Mouse (Mus musculus) neutrophil, adult 5-6 weeks (primary cell): ENCODE data around the gene Mfsd11. TPM values are rescaled to one million over a fixed set of nuclear protein-coding genes. Genes with fewer than 3 reads are reported as not detected.
"Not testable (repeated sequence)": the region's sequence is repeated elsewhere in the genome, so short reads cannot be mapped to it uniquely, and the experiment has no call there.

Experiments used
- ATAC-seq: fragments of 151-379, 151-347 bp; 2 replicates; pipeline ENCODE4 v1.8.0; 2017; ENCODE audit warnings: mild to moderate bottlenecking, moderate TSS enrichment; ENCODE audit not compliant: insufficient number of reproducible peaks, poor library complexity, low FRiP score, severe bottlenecking; ENCODE audit errors: extremely low read depth
- total RNA-seq: library from RNA; stranded (forward); fragments of 200-1000 nt; gene quantifications from 2 replicates; pipeline ENCODE4 v1.2.3, GENCODE M21; 2017

Mfsd11 gene
- total RNA-seq, 1 experiment from 2014 or later = 9.8 TPM

DNA sequence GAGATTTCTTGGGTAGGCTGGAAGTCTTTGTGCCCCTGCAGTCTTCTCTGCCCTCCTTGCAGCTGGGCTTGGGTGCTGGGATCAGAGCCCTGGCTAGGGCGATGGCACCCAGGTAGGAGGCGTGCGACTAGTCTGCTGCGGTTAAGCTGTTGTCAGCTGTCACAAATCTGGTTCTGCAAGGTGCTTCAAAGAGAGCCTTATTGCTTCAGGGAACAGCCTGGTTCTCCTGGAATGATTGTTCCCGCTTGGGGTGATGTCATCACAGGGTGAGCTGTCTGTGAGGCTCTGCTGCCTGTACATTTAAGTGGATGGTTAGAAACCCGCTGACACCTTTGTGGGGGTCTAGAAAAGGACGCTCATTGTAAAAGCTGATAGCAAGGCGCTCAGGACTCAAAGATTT is 17.0 kb downstream of the Mfsd11 start:
- no peak for ATAC-seq

DNA sequence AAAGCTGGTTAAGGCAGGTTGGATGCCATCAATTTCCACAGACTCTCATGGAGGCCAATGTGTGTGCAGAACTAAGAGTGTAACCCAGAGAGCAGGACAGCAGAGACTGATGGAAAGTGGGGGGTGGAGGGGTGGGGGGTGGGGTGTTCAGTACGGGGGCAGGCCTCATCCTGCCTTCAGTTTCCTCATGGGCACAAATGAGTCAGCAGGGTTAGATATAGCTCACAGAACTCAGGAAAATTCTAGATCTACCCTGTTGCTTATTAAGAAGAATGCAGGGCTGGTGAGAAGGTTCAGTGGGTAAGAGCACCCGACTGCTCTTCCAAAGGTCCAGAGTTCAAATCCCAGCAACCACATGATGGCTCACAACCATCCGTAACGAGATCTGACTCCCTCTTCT is 17.4 kb downstream of the Mfsd11 start:
- no peak for ATAC-seq

DNA sequence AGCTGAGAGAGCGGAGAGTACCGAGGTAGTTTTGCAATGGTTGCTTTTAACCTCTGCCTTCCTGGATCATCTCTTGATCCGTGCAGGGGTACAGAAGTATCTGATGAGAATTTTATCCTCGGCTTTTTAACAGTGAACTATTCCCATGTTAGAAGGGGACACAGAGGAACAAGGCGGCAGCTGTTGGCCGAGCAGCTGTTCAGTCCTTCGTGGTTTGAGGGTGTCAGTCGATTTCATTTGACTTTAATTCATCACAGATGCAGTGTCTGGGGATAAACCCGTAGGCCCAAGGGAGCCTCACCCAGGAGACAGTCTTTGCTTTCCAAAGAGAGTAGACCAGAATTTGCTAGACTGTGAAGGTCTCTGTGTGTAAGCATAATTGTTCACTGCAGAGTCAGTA is 19.3 kb downstream of the Mfsd11 start:
- ATAC-seq = no peak

DNA sequence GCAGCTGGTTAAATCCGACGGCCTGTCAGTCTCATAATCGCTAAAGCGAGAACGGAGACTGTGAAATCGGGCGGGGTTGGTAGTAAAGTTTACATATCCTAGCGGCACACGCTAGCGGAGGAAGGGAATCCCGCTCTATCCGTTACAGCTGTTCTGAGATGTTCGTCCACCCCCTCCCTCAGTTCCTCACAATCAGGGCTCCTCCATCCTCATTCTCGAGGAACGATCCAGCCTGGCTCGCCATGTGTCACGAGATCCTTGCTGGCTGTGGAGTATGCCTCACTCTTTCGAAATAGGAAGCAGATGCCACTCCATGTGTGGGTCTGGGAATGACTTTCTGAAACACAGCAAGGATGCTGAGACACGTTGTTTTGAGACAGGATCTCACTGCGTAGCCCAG is 21.7 kb downstream of the Mfsd11 start:
- ATAC-seq = no peak

DNA sequence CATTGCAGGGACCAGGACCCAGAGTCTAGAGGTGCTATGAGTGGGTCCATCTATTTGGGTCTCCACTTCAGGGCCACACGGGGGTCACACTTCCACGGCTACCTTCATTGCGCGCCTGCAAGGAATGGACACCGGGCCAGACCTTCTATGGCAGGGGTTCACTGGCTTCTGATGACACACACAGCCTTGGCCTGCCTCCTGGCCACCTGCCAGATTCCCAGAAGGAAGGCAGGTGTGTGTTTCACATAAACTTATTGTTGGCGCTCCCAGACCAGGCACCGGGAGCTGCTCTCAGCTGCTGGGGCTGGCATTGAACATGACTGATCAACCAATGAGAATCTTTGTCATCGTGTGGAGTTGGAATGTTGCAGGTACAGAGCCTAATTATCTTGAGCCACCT is 26.2 kb downstream of the Mfsd11 start:
- no peak for ATAC-seq

DNA sequence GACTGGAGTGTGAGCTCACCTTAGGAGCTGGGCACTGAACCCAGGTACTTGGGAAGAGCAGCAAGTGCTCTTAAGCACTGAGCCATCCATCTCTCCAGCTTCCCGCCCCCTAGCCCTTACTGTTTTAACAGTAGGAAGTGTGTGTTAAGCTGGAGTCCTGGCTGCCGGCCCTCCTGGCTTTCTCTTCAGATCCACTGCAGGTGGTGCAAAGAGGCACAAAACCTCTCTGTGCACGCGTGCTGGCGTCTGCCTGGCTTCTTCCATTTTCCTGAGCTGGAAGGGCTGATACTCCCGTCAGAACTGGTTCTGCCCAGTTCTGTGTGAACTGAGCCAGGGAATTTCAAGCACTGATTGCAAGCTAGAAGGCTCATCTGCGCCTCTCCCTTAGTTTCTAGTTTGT is 28.6 kb downstream of the Mfsd11 start:
- ATAC-seq = no peak

DNA sequence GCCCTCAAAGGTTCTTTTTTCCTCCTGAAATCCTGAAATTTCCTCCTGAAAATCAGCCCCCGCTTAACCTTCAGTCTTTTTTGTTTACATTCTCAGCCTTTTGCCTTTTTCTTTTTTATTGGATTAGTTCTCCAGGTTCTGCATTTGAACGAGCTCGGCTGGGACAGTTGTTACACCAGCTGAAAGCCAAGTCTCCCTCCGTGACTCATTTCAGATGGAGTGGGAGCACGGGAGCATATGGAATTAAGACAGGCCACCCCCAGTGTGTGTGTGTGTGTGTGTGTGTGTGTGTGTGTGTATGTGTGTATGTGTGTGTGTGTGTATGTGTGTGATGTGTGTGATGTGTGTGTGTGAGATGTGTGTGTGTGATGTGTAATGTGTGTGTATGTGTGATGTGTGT is 29.2 kb downstream of the Mfsd11 start:
- no peak for ATAC-seq

DNA sequence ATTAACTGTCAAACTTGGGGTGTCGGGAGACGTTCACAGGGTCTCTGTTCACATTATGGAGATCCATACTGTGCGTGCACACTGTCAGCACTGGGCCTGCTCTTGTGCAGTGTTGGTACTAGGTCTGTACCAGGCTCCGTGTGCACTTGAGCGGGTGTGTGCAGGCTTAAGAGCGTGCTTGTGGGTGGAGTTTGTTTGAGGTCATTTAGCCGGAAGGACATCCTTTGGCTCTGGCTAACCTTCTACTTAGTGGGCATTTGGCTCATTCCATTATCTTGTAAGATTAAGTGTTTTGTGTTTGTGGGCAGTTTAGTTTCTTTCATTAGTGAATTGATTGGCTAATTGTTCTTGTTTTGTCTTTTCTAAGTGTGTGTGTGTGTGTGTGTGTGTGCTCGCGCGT is 30.2 kb downstream of the Mfsd11 start:
- ATAC-seq = no peak

DNA sequence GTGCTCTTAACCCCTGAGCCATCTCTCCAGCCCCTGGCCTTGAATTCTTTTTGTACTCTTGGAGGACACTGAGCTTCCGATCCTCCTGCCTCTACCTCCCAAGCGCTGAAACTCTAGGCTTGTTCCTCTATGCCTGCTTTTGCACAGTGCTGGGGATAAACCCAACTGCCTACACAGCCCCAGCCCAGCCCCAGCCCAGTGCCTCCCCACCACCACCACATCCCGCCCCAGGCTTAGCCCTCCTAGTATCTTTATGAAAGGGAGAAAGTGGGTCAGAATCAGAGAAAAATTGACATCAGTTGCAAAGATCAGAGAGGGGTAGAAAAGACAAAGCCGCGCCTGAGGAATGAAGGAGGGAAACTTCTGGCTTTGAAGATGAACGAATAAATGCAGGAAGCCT is 31.8 kb downstream of the Mfsd11 start:
- ATAC-seq = no peak

DNA sequence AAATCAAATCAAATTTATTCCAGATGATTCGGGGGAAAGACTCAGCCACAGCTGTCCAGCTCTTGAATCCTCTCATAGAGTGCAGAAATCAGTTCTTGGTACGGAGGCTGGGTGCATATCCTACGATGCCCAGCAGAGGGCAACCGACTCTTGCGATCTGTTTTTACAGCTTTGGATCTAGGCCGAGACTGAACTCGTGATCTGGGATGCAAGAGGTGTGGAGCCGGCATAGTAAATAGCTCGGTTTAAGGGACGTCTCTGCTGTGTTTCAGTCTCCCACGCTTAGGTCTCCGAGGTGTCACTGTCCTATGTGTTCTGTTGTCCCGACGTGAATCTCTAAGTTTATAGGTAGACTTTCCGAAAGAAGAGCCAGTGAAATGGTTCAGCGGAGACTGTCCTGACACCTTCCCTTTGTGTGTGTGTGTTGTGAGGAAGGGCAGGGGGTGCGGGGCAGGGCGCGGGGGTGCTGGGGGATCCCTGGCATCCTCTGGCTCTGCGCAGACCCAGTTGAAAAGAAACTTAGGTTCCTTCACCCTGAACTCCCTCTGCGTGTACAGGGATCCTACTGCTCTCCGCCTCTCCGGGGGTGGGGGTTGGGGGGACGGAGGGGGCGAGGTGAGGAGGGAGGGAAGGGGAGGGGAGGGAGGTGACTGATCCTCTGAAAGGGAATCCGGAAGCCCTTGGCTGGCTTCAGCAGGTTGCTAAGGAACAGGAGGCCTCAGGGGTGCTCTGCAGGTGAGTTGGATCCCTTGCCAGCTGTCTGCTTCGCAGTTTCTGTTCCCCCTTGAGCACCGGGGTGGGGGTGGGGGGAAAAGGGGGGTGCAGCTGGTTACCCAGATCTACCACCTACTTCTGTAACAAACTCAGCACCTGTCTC is 33.3 kb downstream of the Mfsd11 start:
- ATAC-seq = peak; percentile 78

DNA sequence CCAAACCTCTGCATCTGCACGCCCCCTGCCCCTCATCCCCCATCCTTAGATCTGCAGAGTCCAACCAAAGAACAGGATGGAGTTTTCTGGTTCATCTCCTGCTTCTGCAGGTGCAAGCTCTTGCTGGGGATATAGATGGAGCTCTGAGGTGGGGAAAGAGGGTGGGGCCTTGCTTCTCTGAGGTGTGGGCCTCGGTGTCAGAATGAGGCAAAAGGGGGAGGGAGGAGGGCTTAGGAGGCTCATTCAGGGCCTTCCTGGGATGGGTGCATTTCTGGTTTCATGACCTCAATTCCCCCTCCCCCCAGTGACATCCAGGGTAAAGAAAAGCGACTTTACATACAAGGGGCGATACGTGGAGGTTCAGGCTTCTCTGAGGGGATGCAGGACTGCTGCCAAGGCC is 34.9 kb downstream of the Mfsd11 start:
- ATAC-seq = no peak

DNA sequence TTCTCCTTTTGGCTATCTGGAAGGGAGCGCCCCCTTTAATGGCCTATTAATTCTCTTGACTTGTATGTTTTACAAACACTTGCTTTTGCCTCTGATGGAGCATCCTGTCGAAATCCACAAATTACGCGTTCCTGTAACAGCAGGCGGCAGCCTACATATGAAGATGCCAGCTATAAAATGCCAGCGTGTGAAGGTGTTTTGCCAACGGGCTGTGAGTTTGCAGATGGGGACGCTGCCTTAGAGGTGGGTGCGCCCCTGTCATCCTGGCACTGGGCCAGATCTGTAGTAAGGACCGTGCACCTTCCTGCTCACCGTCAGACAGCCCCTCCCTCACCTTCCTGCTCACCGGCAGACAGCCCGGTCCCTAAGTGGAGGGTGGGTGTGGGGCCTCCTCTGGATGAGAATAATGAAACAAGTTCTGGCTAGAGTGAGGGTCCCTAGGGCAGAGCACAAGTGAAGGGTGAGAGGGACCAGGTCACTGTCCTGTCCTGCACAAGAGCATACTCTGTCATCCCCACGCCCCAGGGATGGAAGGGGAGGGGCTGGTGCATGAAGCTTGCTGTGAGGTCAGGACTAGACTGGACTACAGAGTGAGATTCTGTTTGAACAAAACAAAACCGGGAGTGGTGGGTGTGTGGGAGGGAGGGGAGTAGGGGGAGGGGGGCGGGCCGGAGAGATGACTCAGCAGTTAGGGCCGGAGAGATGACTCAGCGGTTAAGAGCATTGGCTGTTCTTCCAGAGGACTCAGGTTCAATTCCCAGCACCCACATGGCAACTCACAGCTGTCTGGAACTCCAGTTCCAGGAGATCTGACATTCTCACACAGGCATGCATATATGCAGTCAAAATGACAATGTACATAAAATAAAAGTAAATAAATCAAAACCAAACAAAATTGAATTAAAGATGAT is 41.5 kb downstream of the Mfsd11 start:
- no peak for ATAC-seq

DNA sequence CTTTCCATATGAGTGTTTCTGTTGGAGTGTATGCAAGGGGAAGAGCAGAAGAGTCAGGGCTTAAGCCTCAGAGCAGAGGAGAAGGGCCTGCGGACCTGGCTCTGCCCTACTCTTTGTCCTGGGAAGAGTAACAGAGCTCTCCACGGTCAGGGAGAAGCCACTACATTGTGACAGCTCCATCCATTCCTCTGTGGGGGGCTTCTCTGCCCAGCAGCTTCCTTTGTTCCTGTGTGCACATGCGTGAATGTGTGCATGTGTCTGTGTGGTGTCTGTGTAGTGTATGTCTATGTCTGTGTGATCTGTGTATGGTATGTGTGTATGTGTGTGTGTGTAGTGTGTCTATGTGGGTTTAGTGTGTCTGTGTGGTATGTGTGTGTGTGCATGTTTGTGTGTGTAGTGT is 43.2 kb downstream of the Mfsd11 start:
- ATAC-seq = no peak

DNA sequence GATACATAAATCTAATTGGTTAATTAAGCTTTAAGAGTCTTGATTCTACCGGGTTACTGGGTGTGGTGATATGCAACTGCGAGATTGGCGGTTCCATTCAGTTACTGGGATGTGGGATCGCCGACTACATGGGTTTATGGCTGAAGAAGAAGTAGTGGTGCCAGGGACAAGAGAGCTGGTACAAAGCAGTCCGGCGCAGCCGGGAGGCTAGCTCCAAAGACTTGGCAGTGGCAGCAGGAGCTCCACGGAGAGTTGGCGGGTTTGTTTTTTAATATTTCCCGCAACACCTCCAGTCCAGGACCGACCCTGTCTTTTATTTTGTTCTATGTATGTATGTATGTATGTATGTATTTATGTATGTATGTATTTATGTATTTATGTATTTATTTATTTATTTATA is 47.0 kb downstream of the Mfsd11 start:
- no peak for ATAC-seq

DNA sequence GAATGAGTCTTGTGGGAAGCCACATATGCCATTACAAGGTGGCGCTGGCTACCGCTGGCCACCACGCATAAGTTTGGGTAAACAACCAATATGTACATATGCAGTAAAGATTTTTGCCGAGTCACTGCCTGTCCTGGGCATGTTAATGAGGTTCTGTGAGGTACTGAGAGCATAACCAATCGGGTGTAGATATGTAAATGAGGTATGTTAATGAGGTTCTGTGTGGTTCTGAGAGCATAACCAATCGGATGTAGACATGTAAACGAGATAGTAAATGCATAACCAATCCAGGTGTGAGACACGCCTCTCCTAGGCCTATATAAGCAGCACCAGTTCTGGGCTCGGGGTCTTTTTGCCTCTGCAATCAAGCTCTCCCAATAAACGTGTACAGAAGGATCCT is 50.3 kb downstream of the Mfsd11 start:
- not testable (repeated sequence) for ATAC-seq

DNA sequence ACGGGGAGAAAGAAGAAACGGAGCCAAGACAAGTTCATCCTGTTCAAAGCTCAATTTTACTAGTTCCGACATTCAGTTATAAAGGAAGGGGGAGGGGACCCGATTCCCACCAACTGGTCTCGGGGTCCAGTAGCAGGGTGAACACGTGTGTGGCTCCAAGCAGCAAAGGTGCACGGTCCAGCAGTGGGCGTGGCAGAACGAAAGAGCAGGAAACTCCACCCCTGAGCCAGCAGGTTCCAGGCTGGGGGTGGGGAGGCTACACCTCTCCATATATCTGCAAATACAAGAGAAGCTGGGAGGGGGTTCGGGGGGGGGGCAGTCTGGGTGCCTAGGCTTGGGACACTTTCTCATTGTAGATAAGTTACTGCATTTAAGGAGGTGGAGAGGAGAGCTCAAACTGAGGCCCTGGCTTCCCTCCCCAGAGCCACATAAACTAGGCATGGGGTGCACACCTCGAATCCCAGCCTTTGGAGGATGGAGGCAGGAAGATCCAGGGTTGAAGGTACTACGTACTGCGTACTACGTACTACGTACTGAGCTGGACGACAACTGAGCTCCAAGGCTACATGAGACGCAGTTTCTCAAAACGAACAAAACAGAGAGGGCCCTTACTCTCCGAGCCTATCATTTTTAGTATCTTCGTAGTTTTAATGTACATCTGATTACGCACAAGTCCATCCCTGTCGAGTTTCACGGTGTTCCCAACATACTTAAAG is 53.7 kb downstream of the Mfsd11 start:
- no peak for ATAC-seq

DNA sequence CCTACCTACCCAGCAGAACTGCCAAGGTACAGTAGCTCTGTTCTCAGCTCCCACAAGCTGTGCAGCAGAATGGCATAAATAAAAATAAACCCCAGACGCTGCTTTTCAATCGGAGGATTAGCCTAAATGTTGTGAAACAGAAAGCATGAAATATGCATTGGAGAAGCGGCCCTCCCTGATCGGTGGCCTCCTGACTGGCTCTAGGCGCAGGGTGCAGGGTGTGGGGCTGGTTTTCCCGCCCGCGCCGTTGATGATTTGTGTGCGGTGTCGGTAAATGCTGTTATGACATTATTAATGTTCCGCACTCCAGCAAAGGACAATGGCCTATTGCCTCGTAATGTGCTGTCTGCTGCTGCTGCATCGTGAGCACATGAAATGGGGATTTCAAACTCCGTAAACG is 61.3 kb downstream of the Mfsd11 start:
- ATAC-seq = no peak

DNA sequence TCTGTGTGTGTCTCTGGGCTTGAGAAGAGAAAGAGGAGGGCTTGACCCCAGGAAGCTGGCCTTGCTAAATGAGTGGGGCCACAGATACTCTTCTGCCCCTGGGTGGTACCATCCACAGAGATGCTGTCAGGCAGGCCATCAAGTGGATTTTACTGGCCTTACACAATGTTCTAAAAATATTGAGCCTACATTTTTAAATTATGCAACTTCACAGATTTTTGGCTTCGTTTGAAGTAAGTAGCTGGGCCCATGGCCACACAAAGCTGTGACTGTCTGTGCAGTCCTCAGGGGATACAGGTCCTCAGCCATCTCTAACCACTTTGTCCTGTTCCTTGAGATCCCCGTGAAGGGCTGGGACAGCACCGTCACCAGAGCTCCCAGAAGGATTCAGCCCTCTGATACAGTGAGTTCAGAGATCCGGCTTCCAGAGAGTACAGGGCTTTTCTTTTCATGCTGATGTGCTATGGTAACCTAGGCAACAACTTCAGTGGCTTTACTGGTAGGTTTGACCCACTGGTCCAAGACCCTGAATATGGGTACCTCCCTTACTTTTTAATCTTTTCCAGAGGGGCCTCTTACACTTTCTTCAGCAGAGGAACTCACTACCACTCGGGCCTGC is 62.1 kb downstream of the Mfsd11 start:
- no peak for ATAC-seq

DNA sequence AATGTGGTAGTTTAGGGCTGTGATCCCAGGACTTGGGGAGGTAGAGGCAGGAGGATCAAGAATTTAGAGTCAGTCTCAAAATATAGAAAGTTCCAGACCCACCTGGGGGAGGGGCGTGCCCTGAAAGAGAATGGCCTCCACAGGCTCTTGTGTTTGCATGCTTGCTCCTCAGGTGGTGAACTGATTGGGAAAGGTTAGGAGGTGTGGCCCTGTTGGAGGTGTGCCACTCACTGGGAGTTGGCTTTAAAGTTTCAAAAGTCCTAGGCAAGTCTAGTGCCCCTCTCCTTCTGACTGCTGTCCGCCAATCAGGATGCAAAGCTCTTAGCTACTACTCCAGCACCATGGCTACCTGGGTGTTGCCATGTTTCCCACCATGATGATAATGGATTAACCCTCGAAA is 63.0 kb downstream of the Mfsd11 start:
- no peak for ATAC-seq
